Mouse (Mus musculus) hindbrain, embryonic 13.5 days (tissue): ENCODE data around the gene Lrsam1. TPM values are rescaled to one million over a fixed set of nuclear protein-coding genes. Genes with fewer than 3 reads are reported as not detected.

Source experiments
- ATAC-seq: fragments of 200-750 bp; cut with Nextera tagmentation; 2 replicates; pipeline ENCODE4 v1.8.0; 2017; ENCODE audit warnings: moderate TSS enrichment; ENCODE audit not compliant: low FRiP score
- H3K27ac ChIP-seq: fragments of 300-500 bp; sonication (generic); 2 replicates; pipeline ENCODE4 v1.5.1; 2015; ENCODE audit warnings: inconsistent platforms, mild to moderate bottlenecking, moderate library complexity
- H3K27me3 ChIP-seq: fragments of 300-500 bp; sonication (generic); 2 replicates; pipeline ENCODE4 v1.6.1; 2015; ENCODE audit warnings: mild to moderate bottlenecking, inconsistent platforms
- H3K36me3 ChIP-seq: fragments of 300-500 bp; sonication (generic); 2 replicates; pipeline ENCODE4 v1.6.1; 2015; ENCODE audit warnings: mild to moderate bottlenecking, inconsistent platforms
- H3K4me1 ChIP-seq: fragments of 300-500 bp; sonication (generic); replicated peaks from 2 replicates; pipeline ENCODE4 v1.6.1; 2015; ENCODE audit warnings: inconsistent platforms
- H3K4me2 ChIP-seq: fragments of 300-500 bp; sonication (generic); 2 replicates; pipeline ENCODE4 v1.6.1; 2015; ENCODE audit warnings: inconsistent platforms, mild to moderate bottlenecking, moderate library complexity
- H3K4me3 ChIP-seq: fragments of 300-500 bp; sonication (generic); 2 replicates; pipeline ENCODE4 v1.5.1; 2015; ENCODE audit warnings: mild to moderate bottlenecking, inconsistent platforms
- H3K9ac ChIP-seq: fragments of 300-500 bp; sonication (generic); 2 replicates; pipeline ENCODE4 v1.6.1; 2015; ENCODE audit warnings: mild to moderate bottlenecking, inconsistent platforms
- H3K9me3 ChIP-seq: fragments of 300-500 bp; sonication (generic); 2 replicates; pipeline ENCODE4 v1.6.1; 2016; ENCODE audit warnings: inconsistent platforms
- WGBS: fragments of 180-500 bp; shearing (Covaris S2); methylation state at CpG from one replicate; pipeline ENCODE4 v1.1.7; 2015; 5-methylcytosine and 5-hydroxymethylcytosine counted together
- polyA plus RNA-seq: library from polyadenylated mRNA; unstranded; fragments of >200 nt; fragmentation: Nextera tagmentation; extraction: Ambion mirVana; gene quantifications from 2 replicates; pipeline ENCODE4 v1.2.1, GENCODE M21; 2015

The Lrsam1 gene
- polyA plus RNA-seq, 1 experiment from 2014 or later = 19.6 TPM

DNA sequence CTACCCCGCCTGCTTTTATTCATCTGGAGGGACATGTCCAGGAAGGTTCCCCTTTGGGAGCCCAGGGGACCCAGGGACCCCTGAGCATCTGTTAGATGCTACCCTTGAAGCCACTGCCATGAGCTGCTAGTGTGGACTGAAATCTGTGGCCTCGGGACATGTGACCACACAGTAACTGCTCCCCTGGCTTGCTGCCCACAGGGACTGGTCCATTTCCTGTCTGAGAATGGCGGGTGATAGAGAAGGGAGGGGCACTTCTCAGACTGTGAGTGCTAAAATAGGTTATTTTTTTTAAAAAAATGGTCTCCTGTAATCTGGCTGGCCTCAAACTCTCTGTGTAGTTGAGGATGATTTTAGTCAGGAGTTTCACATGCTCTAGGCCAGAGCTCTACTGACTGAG is 79.7 kb downstream of the Lrsam1 start:
- Histone ChIP-seq H3K4me2 (peak overlapping the region; percentile 19; the same call in 1 of the 2 replicates), H3K27me3 (no peaks in the 10 kb centered on the region), H3K27ac (peak overlapping the region; percentile 64), H3K4me1 (peaks cover 84% of the 10 kb centered on the region), H3K4me3 (no peak overlapping the region), H3K9ac (peak overlapping the region; percentile 49), H3K36me3 (no peaks in the 10 kb centered on the region), H3K9me3 (no peaks in the 10 kb centered on the region)
- 46% methylated on average over 3 of the region's 3 CpGs for WGBS
- ATAC-seq = no peak

DNA sequence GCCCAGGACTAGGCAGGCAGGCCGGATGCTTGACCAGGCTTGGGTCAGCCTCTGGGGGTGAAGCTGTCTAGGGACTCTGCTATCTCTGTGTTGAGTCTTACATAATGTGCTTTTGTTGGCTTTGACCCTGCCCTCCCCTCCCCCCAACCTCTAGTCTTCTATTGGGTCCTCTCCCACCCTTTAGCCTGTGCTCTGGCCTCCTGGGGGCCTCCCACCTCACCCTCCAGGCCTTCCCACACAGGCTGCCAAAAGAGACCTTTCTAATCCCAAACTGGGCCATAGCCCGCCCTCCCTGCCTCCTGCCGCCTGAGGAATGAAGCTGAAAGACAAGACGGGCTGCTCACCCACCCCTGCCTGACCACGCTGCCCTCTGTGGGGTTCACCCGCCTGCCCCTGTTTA is 80.4 kb downstream of the Lrsam1 start:
- peaks cover 87% of the 10 kb centered on the region for H3K4me1 ChIP-seq
- H3K9ac ChIP-seq = peak overlapping the region; percentile 49
- no peaks in the 10 kb centered on the region for H3K27me3 ChIP-seq
- peak overlapping the region; percentile 64 for H3K27ac ChIP-seq
- ATAC-seq = no peak
- WGBS = 19% methylated on average over 6 of the region's 6 CpGs
- H3K4me3 ChIP-seq = no peak overlapping the region
- 0 out of 2 replicates have a peak overlapping the region, but pooled peaks have one; percentile 19 for H3K4me2 ChIP-seq
- no peaks in the 10 kb centered on the region for H3K9me3 ChIP-seq
- no peaks in the 10 kb centered on the region for H3K36me3 ChIP-seq

DNA sequence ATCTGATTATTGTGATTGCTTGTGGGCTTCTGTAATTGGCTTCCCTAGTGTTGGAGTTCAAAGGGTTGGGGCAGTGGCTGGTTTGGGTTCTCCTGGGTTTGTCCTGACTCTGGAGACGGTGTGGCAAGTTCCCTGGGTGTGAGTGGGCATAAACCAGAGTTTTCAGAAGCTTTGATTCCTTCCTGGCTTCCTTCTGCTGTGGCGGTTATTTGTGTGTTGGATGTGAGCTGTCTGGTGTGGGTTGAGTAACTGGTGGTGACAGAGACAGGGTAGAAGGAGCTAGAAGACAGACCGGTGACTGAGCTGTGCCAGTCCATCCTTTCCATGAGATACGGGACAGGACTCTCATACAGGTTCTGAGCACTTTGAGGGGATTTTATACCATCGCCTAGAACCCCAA is 81.8 kb downstream of the Lrsam1 start:
- Histone ChIP-seq H3K4me3 (no peak overlapping the region), H3K27me3 (no peaks in the 10 kb centered on the region), H3K9me3 (no peaks in the 10 kb centered on the region), H3K27ac (no peak overlapping the region), H3K36me3 (no peaks in the 10 kb centered on the region), H3K9ac (peak overlapping the region; percentile 97), H3K4me2 (peak overlapping the region; percentile 97; the same call in 1 of the 2 replicates), H3K4me1 (peaks cover 88% of the 10 kb centered on the region)
- WGBS = 88% methylated on average over 5 of the region's 5 CpGs
- ATAC-seq = no peak

DNA sequence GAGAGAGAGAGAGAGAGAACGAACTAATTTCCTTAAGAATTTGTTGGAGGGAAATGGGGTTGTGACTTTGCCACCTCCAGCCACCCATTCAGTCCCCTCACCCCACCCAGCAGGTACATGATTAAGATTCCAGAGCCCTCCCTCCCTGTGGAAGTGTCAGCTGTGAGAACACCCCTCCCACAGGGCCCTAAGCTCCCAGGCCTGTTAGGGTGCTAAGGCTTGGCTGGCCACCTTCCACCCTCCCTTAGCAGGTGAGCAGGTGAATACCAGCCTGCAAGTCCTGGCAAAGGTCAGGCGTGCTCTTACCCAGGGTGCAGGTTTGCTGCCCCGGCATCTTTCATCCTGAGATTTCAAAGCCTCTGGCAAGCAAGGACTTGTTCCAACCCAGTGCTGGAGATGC is 83.0 kb downstream of the Lrsam1 start:
- H3K27ac ChIP-seq = no peak overlapping the region
- no peaks in the 10 kb centered on the region for H3K9me3 ChIP-seq
- WGBS = 71% methylated on average over 3 of the region's 3 CpGs
- ATAC-seq = no peak
- H3K4me3 ChIP-seq = peak overlapping the region; percentile 87
- H3K9ac ChIP-seq = peak overlapping the region; percentile 97
- no peaks in the 10 kb centered on the region for H3K27me3 ChIP-seq
- H3K4me1 ChIP-seq = peaks cover 88% of the 10 kb centered on the region
- H3K4me2 ChIP-seq = peak overlapping the region; percentile 97
- no peaks in the 10 kb centered on the region for H3K36me3 ChIP-seq

DNA sequence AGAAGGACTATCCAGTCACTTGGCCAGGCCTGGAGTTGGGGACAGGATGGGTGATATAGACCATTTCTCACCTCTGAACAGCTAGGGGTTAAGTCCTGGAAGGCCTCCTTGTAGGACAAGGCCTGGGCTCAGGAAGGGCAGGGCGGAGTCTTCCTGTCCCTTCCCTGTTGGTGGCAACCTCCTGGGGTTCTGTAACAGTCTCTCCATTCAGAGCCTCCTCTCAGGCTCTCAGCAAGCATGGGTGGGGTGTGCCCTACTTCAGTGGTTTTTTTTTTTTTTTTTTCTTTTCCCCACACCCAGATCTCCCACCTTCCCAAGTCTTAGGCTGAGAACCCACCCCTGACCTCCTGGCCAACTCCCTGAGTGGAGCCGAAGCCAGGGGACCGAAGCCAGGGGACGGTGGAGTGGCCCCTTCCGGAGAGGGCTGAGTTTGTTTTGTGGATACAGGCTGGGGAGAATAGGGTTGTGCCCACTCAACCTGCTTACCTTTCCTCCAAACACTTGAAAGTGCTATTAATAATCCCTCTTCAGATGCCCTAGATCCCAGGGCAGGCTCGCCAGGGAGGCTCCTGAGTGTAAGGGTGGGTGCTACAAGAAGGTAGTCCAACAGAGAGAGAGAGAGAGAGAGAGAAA is 83.5 kb downstream of the Lrsam1 start:
- WGBS = 69% methylated on average over 6 of the region's 6 CpGs
- ATAC-seq = no peak
- peaks cover 83% of the 10 kb centered on the region for H3K4me1 ChIP-seq
- no peaks in the 10 kb centered on the region for H3K9me3 ChIP-seq
- H3K36me3 ChIP-seq = no peaks in the 10 kb centered on the region
- H3K4me3 ChIP-seq = peak overlapping the region; percentile 87
- no peaks in the 10 kb centered on the region for H3K27me3 ChIP-seq
- H3K4me2 ChIP-seq = peak overlapping the region; percentile 97
- peak overlapping the region; percentile 97 for H3K9ac ChIP-seq
- no peak overlapping the region for H3K27ac ChIP-seq

DNA sequence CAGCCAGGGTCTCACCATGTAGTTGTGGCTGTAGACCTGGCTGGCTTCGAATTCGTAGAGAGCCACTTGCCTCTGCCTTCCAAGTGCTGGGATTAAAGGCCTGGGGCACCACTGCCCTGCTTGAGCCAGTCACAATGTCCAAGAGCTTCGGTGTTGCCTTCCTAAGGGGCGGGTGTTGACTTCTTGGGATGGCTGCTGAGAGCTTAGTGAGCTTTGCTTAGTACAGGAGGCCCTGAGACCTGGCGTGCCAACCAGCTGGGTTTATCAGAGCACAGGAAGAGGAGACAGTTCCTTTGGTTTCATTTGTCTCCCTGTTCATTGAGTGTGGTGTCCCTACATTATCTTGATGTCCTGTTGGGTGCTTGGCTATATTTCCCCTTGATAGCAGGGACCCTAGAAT is 84.1 kb downstream of the Lrsam1 start:
- Histone ChIP-seq H3K36me3 (no peaks in the 10 kb centered on the region), H3K4me1 (peaks cover 79% of the 10 kb centered on the region)
- 24% methylated on average over 5 of the region's 5 CpGs for WGBS

DNA sequence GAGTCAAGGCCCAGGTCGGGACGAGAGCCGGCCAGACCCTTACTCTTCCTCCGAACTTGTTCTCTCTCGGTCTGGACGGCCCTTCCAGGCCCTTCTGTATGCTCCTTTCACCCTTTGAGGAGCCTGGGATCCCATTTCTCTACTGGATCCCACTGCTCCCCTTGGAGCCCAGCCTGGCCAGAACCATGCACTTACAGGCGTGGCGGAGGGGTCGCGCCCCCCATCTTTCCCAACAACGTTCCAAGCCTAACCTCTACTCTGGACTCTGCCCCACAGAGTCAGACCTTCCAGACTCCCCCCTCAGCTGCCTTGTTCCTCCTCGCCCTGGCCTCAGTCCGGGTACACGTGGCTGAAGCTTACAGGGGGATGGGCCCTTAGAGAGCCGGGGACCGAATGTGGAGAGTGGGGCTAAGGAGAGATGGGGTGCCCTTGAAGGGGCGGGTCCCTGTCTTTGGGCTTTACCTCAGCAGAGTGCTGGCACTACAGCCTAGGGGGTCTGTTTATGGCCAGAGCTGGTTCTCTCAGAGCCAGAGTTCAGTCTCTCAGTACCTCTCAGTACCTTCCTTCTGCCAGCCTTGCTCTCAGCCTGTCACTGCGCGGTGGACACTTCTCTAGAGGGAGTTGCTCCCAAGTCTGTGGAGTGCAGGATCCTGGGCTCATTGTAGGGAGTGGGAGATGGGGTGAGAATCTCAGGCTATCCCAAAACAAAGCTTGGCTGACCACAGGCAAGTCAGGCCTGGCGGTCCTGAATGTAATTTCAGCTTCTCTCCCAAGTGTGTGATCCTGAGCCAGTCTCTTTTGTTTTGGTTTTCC is 84.7 kb downstream of the Lrsam1 start:
- Histone ChIP-seq H3K4me2 (peak overlapping the region; percentile 97), H3K9me3 (no peaks in the 10 kb centered on the region), H3K4me3 (peak overlapping the region; percentile 87), H3K27ac (peak overlapping the region; percentile 97), H3K36me3 (no peaks in the 10 kb centered on the region), H3K4me1 (peaks cover 72% of the 10 kb centered on the region), H3K9ac (peak overlapping the region; percentile 97), H3K27me3 (no peaks in the 10 kb centered on the region)
- peak; percentile 34 for ATAC-seq
- 2% methylated on average over 20 of the region's 20 CpGs for WGBS

More for the DNA sequence above, 84.1 kb downstream of the Lrsam1 start:
- peak overlapping the region; percentile 87 for H3K4me3 ChIP-seq
- peak overlapping the region; percentile 97 for H3K27ac ChIP-seq
- H3K9ac ChIP-seq = peak overlapping the region; percentile 97
- peak overlapping the region; percentile 97 for H3K4me2 ChIP-seq
- no peak for ATAC-seq
- no peaks in the 10 kb centered on the region for H3K27me3 ChIP-seq
- H3K9me3 ChIP-seq = no peaks in the 10 kb centered on the region

DNA sequence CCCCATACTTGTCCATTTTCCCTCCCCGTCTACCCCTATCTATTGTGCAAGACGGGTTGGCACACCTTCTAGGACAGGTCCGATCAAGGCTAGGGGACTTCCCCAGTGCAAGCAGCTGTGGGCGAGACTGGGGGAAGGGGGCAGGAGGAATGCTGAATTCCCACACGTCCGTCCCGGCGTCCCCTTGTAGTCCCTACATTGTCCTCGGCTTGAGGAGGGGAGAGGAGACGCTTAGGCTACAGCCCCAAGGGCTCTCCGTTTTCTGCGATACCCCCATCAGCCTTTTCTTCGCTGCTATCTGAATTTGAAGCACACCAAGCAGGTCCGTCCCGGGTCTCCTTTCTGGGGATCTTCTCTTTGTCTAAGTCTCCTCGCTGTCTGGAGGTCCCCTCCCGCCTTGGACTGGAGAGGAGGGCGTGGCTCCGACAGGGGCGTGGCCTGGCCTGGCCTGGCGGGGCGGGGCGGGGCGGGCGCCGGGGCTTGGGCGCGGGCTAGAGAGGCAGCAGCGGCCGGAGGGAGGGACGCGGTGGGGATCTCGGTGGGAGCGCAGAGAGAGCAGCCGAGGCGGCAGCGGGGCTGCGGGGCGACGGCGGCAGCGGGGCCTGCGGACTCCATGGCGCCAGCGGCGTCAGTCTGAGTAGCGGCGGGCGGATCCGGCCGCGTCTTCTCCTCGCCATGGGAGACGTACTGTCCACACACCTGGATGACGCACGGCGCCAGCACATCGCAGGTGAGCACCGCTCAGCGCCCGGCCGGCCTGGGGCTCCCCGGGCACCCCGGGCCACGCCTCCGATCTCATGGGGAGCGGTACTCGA is 85.5 kb downstream of the Lrsam1 start, which contains the start of gene Fam129b:
Fam129b (plus strand) TSS at position 440 of the 815 bp plus-strand sequence.
- peak within 1 kb of the TSS; percentile 97 for H3K9ac ChIP-seq
- H3K4me1 ChIP-seq = peaks cover 64% of the 10 kb centered on the region
- no peaks in the 10 kb centered on the region for H3K36me3 ChIP-seq
- under 1% methylated on average over 57 of the region's 68 CpGs for WGBS
- peak within 1 kb of the TSS; percentile 97 for H3K27ac ChIP-seq
- H3K27me3 ChIP-seq = no peaks in the 10 kb centered on the region
- H3K4me3 ChIP-seq = peak within 1 kb of the TSS; percentile 87
- H3K4me2 ChIP-seq = peak within 1 kb of the TSS; percentile 97
- H3K9me3 ChIP-seq = no peaks in the 10 kb centered on the region
- ATAC-seq = peak; percentile 88

Other genes starting within 250 kb of the Lrsam1 start
- 74.9 and 81.9 TPM in 2 replicates for gene Cdk9, start 248.5 kb downstream of the Lrsam1 start, polyA plus RNA-seq
- 41.8 and 50.5 TPM in 2 replicates for gene Sh2d3c, start 240.6 kb downstream of the Lrsam1 start, polyA plus RNA-seq
- gene 6330409D20Rik, start 220.6 kb downstream of the Lrsam1 start, polyA plus RNA-seq = 3.3 and 3.7 TPM in 2 replicates
- 54.2 and 54.4 TPM in 2 replicates for gene Tor2a, start 204.4 kb downstream of the Lrsam1 start, polyA plus RNA-seq
- gene Ttc16, start 186.0 kb downstream of the Lrsam1 start, polyA plus RNA-seq = 0.56 and 1.8 TPM in 2 replicates
- gene Ptrh1, start 185.8 kb downstream of the Lrsam1 start, polyA plus RNA-seq = 4.5 and 5.1 TPM in 2 replicates
- 1.0 and 1.5 TPM in 2 replicates for gene Cfap157, start 177.2 kb downstream of the Lrsam1 start, polyA plus RNA-seq
- gene Stxbp1, start 114.4 kb downstream of the Lrsam1 start, polyA plus RNA-seq = 180 and 193 TPM in 2 replicates
- 31.6 and 32.4 TPM in 2 replicates for gene Fam129b, start 85.5 kb downstream of the Lrsam1 start, polyA plus RNA-seq
- gene Rpl12, start 55 bp downstream of the Lrsam1 start, polyA plus RNA-seq = 92.0 and 108 TPM in 2 replicates
- gene Slc2a8, start 20.5 kb upstream of the Lrsam1 start, polyA plus RNA-seq = 19.8 and 25.7 TPM in 2 replicates
- 36.6 and 39.4 TPM in 2 replicates for gene Garnl3, start 170.0 kb upstream of the Lrsam1 start, polyA plus RNA-seq